Mouse (Mus musculus): ENCODE results near the gene Vhl. TPM values are rescaled to one million over a fixed set of nuclear protein-coding genes. Genes with fewer than 3 reads are reported as not detected.

Vhl gene
- total RNA-seq, 2 experiments from 2014 or later: 44.3 to 44.9 TPM

DNA sequence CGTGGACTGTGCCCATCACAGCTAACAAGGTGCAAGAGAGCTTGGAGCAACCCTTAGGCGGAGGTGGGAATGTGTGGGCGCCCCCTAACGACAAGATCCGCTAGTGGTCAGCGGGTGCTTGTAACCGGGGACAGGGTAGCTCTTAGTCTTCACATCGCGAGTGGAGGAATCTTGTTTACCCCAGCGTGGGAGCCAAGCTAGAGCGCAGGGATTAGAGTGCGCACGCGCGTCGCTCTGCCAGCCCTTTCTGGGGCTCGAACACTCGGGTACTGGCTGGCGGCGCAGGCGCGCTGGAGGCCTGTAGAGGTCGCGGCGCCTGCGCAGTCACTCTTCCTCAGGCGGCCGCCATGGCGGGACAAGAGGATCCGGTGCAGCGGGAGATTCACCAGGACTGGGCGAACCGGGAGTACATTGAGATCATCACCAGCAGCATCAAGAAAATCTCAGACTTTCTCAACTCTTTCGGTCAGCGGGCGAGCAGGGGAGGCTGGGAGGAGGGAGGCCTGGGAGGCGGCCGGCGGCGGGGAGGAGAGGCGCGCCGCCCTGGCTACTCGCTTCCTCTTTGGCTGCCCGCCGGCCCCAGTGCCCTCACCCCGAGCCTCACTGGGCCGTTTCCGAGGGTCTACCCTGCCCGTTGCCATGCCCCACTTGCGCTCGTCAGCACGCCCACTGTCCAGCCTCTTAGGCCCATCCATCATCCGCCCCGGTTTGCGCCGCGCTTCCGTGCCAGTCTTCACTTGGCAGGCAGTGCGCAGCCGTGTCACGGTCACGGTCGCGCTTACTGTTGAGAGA, 19.1 kb upstream of the Vhl start, which contains the start of gene Brk1:
Gene Brk1, plus strand, starts transcription at position 341 of the 792 bp plus-strand sequence.
- Histone ChIP-seq H3K4me3 (peak within 1 kb of the TSS; percentile 95), H3K27ac (peak within 1 kb of the TSS; percentile 96)
- DNase-seq (ENCODE audit: low spot score in 2 of 2): peak; percentile 89 to 92
- TF ChIP-seq CTCF (conservative IDR thresholded peaks at IDR 0.05): peak; percentile 78

DNA sequence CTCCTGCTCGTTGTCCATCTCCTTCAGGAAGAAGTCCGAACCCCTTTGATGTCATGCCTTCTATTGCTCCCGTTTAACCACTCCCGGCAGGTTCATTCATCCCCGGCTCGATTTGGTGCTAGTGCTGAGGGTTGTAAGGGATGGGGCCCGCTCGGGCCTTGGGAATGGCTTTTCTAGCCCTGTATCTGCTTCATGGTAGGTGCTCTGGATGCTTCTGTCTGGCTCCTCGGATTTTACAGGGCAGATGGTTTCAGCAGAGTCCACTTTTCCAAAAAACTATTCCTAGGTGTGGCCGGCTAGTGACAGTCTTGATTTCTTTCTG, 18.6 kb upstream of the Vhl start:
- TF ChIP-seq CTCF (conservative IDR thresholded peaks at IDR 0.05): no peak
- H3K4me3 ChIP-seq: peak overlapping the region; percentile 95
- DNase-seq (ENCODE audit: low spot score in 2 of 2): no peak
- H3K27ac ChIP-seq: peak overlapping the region; percentile 96

DNA sequence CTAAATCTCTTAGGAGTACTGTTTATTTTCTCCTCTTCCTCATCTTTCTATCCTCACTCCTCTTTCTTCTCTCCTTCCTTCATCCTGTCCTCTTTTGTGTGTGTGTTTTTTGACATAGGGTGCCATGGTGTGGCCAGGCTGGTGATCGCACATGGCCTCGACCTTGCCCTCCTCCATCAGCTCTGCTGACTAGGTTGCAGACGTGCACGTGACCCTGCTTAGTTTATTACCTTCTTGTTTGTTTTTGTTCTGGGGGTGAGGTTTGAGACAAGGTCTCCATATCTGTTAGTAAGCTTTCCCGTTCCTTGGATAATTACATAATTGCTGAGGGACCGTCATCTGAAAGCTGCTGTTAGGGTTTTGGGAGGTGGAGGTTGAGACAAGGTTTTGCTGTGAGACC, 14.9 kb upstream of the Vhl start:
- H3K27ac ChIP-seq: peak overlapping the region; percentile 88
- TF ChIP-seq CTCF (conservative IDR thresholded peaks at IDR 0.05): no peak

DNA sequence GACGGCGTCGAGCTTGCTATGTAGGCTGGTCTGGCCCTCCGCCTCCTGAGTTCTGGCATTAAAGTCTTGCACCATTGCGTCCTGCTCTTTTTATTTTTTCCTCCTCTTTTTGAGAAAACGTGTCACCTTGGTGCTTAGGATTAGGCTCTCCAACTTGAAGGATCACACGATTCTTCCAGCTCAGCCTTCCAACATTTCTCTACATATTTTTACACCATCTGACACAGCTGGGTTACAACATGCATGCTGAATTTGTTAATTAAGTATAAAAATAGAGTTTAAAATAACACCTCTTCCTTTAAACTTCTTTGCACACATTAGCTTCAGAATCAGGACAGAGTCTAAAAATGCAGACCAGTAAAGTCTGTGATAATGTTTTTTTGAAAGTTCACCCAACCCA, 14.5 kb upstream of the Vhl start:
- no peak for TF ChIP-seq CTCF (conservative IDR thresholded peaks at IDR 0.05)
- H3K27ac ChIP-seq: peak overlapping the region; percentile 88
- no peak overlapping the region for H3K4me3 ChIP-seq
- no peak for DNase-seq (ENCODE audit: low spot score in 2 of 2)

More for the DNA sequence above, 14.9 kb upstream of the Vhl start:
- DNase-seq (ENCODE audit: low spot score in 2 of 2): no peak
- no peak overlapping the region for H3K4me3 ChIP-seq

DNA sequence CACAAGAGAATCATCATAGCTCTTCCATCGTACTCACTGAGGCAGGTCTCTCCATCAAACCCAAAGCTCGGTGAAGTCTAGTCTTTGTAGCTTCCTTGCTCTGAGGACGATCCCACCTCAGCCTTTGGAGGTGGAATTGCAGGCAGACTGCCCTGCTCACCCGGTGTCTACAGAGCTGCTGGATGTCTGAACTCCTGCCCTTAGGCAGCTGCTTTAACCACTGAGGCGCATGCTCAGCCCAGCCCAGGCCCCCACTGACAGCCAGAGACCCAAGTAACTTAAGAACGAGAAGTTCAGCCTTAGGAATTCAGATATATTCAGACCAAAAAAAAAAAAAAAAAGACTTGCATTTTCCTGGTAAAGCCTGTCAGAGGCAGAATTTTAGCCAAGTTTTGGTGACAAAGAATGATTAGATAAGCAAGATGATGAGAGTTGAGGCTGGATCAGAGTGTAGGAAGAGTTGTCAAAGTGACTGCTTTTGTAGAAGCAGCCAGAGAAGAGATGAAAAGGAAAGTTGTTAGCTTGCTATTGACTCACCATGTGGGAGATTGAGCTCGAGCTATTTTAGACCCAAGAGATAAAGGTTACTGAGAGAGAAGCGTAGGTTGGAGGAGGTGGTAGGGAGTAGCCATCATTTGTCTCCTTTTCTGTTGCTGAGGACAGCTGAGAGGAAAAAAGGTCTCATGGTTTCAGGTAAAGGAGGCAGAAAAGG, 11.3 kb upstream of the Vhl start:
- H3K27ac ChIP-seq: peak overlapping the region; percentile 90
- DNase-seq (ENCODE audit: low spot score in 2 of 2): no peak
- H3K4me3 ChIP-seq: no peak overlapping the region

DNA sequence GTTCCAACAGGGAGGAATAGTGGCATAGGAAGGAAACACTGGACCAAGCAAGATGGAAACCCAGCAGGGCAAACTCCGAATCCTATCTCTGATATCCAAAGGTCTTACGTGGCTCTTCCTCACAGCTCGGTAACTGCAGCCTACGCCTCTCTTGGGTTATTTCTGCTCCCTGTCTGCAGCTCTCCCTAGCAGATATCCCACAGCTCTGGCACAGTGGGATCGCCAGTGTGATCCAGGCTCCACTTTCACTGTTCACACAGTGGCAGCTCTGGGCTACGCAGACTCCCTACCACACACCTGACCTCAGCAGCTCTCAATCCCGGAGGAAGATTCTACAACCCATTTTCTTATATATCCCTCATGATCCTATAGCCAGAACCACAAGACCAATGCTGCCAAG, 9.6 kb upstream of the Vhl start:
- H3K27ac ChIP-seq: peak overlapping the region; percentile 90
- H3K4me3 ChIP-seq: no peak overlapping the region
- DNase-seq (ENCODE audit: low spot score in 2 of 2): no peak
- no peak for TF ChIP-seq CTCF (conservative IDR thresholded peaks at IDR 0.05)

More for the DNA sequence above, 11.3 kb upstream of the Vhl start:
- TF ChIP-seq CTCF (conservative IDR thresholded peaks at IDR 0.05): no peak

DNA sequence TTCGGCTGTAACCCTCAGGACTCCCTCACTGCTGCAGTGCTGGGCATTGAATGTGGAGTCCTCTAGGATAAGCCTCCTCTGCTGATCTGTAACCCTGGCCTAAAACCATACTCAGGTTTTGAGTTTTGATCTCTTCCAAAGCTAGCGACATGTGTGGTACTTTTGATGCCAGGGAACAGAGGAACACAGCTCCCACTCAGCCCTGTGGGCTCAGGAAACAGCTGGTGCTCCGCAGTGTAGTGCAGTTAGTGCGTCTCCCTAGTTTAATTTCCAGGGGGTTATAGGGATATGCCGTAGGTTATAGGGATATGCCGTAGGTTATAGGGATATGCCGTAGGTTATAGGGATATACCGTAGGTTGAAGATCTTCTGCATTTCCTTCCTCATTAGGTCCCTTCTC, 8.8 kb upstream of the Vhl start:
- Histone ChIP-seq H3K4me3 (no peak overlapping the region), H3K27ac (peak overlapping the region; percentile 90)
- peak in 1 of 2 experiments; percentile 58 for DNase-seq (ENCODE audit: low spot score in 2 of 2)
- no peak for TF ChIP-seq CTCF (conservative IDR thresholded peaks at IDR 0.05)

DNA sequence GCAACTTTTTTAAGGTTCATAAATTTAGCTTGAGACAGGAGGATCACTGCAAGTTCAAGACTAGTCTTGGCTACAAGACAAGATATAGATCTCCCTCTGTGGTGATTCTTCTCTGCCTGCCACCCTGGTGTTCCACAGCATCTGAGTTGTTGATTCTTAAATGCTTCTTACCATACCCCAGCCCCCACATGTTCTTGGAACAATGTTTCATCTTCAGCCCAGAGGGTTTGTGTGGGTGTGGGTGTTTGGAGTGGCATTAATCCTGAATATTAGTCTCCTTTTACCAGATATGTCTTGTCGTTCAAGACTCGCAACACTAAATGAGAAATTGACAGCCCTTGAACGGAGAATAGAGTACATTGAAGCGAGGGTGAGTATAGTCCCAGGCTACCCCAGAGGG, 8.3 kb upstream of the Vhl start:
- no peak for TF ChIP-seq CTCF (conservative IDR thresholded peaks at IDR 0.05)
- Histone ChIP-seq H3K27ac (peak overlapping the region; percentile 90), H3K4me3 (no peak overlapping the region)
- DNase-seq (ENCODE audit: low spot score in 2 of 2): peak in 1 of 2 experiments; percentile 56

DNA sequence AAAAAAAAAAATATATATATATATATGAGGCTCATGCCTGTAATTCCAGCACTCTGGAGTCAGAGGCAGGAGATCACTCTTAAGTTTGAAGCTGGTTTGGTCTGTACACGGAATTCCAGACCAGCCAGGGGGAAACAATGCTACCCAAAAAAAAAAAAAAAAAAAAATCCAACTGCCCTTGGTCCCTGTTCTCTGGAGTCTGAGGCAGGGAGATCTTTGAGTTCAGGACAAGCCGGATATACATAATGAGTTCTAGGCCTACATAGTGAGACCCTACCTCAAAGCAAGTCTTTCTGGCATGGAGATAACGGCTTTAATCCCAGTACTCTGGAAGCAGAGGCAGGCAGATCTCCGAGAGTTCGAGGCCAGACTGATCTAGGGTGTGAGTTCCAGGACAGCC, 373 bp upstream of the Vhl start:
- TF ChIP-seq CTCF (conservative IDR thresholded peaks at IDR 0.05): no peak
- no peak for DNase-seq (ENCODE audit: low spot score in 2 of 2)
- Histone ChIP-seq H3K4me3 (peak overlapping the region; percentile 92), H3K27ac (peak overlapping the region; percentile 98)

DNA sequence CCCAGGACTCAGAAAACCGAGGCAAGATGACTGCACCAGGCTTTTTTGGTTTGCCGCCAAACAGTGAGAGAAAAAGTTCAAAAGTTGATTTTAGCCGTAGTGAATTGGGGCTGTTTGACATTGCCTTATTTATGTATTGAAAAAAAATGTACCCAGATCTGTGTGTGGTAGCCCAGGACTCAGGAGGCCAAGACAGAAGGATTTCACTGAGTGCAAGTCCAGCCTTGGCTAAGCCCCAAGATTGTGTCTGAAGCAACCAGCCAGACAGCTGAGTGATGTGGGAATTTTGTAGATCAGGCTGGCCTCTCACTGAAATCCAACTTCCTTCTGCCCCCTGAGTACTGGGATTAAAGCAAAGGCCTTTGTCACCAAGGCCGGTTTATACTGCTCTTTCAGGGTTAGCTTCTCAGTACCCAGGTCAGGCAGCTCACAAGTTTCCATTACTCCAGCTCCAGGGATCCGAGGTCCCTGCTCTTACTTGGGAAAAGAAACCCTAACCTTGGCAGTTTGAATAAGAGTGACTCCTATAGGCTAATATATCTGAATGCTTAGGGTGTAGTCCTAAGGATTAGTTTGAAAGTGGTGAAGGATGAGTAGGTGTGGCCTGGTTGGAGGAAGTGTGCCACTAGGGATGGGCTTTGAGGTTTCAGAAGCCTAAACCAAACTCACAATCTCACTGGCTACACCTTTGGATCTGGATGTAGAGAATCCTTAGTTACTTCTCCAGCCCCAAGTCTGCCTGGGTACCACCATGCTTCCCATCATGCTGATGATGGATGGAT, 1.4 kb downstream of the Vhl start:
- no peak for DNase-seq (ENCODE audit: low spot score in 2 of 2)
- no peak for TF ChIP-seq CTCF (conservative IDR thresholded peaks at IDR 0.05)
- peak overlapping the region; percentile 98 for H3K27ac ChIP-seq
- peak overlapping the region; percentile 92 for H3K4me3 ChIP-seq

DNA sequence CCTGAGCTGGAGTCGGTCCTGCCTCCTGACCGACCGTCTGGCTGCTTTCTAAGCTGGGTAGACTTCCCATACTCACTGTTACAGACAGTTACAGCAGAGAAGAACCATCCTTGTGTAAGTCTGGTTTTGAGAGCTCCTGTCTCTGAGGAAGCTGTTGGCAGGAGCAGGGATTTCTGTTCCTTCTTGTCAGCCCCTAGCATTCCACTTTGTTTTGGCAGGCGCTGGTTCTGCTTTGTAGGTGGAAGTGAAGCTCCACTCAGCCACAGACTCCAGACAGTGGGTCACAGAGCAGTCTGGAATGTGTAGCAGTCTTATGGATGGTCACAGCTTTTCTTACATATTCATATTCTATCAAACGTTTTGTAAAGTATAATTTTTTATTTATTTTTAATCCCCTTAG, 6.6 kb downstream of the Vhl start:
- peak overlapping the region; percentile 64; the same call in 1 of the 2 replicates for H3K27ac ChIP-seq
- no peak for DNase-seq (ENCODE audit: low spot score in 2 of 2)
- H3K4me3 ChIP-seq: no peak overlapping the region
- no peak for TF ChIP-seq CTCF (conservative IDR thresholded peaks at IDR 0.05)

DNA sequence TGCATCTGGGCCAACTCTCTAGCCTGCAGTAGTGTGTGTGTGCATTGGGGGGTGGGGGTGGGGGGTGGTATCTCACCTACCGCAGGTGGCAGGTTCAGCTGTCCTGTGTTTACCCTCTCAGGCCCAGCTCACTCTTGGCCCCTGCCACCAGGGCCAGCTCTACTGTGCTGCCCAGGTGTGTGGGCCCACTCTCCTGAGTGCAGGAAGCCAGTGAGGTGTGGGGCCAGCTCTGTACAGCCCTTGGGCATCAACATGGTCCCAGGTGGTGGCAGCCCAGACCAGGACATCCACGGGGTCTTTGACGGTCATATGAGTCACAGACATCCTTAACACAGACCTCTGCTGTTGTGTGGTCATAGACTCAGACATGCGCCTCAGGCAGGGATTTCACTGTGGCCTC, 9.1 kb downstream of the Vhl start:
- no peak for TF ChIP-seq CTCF (conservative IDR thresholded peaks at IDR 0.05)
- H3K4me3 ChIP-seq: no peak overlapping the region
- H3K27ac ChIP-seq: no peak overlapping the region
- DNase-seq (ENCODE audit: low spot score in 2 of 2): no peak

Measured in layer of hippocampus, adult 2 months (tissue).